Mouse (Mus musculus) frontal cortex, postnatal 10 days (tissue): Measurements from ENCODE around the gene Fam171a2.
"Not testable (repeated sequence)": the region's sequence is repeated elsewhere in the genome, so short reads cannot be mapped to it uniquely, and the experiment has no call there.

Experiments
- DNase-seq, 2 experiments: peaks; one replicate each; pipeline ENCODE4 v3.0.0; 2022; ENCODE audit warnings: low spot score in 2 of 2, mixed read lengths in 1 of 2

The Fam171a2 gene

DNA sequence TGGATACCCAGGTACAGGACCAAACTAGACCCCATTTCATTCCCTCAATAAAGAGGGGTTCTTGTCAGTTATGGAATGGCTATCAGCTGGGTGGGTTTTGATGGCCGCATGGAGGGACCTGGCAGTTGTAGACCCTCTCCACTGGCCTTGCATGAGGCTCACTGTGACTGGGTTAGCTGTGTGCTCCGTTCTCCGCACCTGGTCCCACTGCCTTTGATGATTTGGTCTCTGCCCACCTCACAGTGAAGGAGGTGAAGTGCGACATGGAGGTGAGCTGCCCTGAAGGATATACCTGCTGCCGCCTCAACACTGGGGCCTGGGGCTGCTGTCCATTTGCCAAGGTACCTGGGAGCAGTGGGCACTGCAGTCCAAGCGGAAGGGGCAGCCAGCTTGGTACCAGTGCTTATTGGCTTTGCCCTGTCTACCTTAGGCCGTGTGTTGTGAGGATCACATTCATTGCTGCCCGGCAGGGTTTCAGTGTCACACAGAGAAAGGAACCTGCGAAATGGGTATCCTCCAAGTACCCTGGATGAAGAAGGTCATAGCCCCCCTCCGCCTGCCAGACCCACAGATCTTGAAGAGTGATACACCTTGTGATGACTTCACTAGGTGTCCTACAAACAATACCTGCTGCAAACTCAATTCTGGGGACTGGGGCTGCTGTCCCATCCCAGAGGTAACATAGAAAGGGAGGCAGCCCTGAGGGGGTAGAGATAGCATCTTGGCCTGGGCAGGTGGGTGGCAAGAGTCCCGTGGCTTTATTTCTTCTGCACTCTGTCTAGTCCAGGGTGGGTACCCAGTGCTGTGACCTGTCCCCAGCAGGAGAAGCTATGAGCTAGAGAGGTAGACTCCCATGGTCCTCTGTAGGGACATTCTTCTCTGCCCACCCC is 12.4 kb downstream of the Fam171a2 start:
- no peak for DNase-seq

DNA sequence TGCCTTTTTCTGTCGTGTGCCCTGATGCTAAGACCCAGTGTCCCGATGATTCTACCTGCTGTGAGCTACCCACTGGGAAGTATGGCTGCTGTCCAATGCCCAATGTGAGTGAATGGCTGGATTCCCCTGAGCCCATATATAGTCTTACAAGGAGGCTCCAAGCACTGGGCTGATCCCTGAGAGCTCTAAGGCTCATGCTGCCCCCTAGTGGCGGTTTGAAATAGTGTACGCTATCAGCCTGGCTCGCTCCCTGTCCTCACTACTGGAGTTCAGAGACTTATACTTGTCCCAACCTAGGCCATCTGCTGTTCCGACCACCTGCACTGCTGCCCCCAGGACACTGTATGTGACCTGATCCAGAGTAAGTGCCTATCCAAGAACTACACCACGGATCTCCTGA is 13.1 kb downstream of the Fam171a2 start:
- DNase-seq, result peak; percentile 81 to 87

DNA sequence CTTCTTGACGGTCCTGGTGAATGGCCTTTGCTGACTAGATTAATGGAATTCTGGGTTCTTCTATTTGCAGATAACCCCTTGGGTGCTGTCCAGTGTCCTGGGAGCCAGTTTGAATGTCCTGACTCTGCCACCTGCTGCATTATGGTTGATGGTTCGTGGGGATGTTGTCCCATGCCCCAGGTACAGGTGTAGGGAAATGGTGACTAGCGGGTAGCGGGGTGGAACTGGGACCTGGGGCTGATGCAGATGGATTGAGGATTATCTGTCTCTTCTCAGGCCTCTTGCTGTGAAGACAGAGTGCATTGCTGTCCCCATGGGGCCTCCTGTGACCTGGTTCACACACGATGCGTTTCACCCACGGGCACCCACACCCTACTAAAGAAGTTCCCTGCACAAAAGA is 13.6 kb downstream of the Fam171a2 start:
- DNase-seq, result no peak

DNA sequence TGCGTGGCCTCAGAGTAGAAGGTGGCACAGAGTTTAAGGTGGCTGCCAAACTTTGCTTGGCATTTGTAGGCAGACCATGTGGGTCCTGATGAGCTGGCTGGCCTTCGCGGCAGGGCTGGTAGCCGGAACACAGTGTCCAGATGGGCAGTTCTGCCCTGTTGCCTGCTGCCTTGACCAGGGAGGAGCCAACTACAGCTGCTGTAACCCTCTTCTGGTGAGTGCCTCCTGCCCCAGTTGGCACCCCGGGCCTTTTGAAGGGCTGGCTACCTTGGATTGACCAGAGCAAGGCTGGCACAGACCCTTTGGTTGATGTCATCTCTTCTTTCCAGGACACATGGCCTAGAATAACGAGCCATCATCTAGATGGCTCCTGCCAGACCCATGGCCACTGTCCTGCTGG is 14.6 kb downstream of the Fam171a2 start:
- no peak for DNase-seq

DNA sequence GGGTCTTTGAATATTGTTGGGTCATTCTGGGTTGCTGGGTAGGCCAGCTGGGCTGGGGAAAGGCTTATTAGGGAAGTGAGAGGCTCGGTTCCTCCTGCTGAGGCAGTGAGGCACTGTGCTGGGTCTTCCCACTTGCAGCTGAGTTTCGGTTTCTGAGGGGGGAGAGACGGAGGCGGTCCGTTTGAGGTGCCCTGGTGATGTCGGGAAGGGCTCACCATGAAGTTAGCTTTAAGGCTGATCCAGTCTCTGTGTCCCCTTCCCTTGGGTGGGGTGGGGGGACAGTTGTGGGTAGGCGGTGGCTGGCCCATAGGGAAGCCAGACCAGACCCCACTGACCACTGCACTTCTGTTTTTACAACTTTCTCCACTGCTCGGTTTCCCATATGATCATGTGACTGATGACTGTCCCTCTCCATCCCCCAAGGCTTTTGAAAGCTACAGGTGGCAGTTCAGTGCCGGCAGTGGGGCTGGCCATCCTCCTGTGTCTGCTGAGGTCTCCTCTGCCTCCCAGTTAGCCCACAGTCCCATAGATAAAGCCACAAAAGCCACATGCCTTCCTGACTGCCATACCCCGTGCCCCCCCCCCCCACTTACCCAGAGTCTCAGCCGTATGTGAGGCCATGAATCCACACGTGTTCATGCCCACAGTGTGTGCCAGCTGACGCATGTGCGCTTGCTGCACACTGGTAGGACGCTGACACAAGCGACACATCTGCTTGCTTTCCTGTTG is 15.2 kb downstream of the Fam171a2 start:
- DNase-seq, result peak in 1 of 2 experiments; percentile 24

DNA sequence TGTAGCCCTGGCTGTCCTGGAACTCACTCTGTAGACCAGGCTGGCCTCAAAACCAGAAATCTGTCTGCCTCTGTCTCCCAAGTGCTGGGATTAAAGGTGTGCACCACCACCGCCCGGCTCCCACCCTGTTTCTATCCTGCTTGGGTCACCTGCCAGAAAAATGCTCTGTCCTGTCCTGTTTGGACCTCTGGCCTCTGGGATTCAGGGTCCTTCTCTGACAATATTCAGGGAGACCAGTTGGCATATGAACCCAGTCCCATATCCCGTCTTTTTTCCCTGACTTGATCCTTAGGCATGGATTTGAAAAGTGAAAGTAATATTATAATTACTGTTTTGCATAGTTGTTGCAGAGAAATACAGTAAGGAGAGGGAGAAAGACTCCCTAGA is 15.8 kb downstream of the Fam171a2 start:
- DNase-seq, result no peak

DNA sequence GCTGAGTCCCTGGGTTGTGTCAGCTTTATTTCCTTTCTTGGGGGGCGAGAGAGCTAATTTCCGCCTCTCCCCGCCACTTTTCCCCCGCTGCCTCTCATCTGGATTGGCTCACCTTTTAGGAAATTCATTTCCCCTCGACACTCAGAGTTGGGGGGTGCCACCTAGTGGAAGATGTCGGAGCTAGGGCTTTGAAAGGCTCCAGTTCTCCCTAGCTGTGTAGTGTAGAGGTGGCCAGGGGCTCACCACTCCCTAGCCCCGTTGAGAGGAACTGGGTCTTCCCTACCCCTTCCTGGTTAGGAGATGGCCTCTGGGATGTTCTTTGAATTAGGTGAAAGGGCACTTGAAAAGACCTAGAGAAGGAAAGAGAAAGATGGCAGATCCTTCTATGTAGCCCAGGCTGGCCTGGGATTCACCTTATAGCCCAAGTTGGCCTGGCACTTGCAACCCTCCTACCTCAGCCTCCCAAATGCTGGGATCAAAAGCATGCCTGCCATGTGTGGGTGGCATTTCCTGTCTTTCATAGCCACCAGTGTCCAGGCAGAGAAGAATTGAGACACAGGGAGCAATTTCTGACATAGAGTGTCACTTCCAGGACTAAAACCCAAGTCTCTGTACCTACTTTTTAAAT is 16.4 kb downstream of the Fam171a2 start:
- DNase-seq, result peak in 1 of 2 experiments; percentile 78

DNA sequence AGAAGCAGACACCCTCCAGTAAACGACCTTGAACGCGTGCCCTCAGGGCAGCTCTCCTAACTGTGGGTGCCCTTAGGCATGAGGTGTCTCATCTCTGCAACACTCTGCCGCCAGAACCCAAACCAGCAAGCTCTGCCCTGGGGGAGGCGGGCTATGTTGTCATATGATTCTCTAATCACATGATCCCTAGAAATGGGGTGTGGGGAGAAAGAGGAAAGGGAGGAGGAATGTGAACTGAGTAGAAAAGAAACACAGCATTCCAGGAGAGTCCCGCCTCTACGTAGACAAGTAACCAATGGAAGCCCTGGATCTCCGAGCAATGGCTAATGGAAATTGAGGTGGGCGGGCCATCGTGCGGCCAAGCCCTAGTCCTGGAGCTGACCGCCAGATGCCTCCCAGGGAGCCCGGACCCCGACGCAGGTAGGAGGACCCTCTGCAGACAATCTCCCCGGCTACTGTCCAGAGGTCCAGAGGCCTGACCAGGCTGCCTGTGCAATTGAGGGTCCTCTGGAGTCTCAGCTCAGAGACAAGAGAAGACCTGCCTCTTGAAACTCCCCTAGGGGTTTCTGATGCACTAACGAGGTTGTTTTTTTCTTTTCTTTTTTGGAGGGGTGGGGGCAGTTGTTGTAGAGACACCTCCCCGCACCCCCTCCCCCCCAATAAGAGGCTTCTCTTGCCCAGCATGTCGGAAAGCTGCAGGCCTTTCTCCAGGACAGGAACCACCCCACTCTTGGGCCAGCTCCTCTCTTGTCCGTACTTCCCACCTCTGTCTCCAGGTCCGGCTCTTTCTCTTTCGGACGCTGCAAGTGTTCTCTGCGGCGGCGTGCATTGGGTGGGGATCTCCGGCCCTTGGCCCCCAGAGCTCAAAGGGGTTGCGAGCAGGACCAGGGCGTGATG is 17.1 kb downstream of the Fam171a2 start, which contains the start of gene Grn:
Grn (plus strand) TSS at position 195 of the 897 bp plus-strand sequence.
- peak; percentile 87 to 93 for DNase-seq

DNA sequence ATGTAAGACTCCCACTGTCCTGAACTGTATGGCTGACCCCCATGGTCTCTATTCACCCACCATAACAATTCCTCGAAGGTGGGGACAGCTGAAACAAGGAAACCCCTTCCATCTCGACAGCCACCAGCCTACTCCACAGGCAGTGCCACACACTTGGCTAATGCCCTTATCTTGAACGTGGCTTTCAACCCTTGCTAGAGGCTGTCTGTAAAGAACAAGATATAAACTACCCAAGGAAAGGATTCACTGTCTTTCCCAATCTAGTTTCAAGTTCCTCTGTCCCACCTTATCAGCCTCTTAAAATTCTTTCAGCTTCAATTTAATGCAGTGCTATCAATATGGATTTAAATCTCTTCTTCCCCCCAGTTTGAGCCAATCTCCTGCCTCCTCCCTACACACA is 17.9 kb downstream of the Fam171a2 start:
- DNase-seq, result no peak

DNA sequence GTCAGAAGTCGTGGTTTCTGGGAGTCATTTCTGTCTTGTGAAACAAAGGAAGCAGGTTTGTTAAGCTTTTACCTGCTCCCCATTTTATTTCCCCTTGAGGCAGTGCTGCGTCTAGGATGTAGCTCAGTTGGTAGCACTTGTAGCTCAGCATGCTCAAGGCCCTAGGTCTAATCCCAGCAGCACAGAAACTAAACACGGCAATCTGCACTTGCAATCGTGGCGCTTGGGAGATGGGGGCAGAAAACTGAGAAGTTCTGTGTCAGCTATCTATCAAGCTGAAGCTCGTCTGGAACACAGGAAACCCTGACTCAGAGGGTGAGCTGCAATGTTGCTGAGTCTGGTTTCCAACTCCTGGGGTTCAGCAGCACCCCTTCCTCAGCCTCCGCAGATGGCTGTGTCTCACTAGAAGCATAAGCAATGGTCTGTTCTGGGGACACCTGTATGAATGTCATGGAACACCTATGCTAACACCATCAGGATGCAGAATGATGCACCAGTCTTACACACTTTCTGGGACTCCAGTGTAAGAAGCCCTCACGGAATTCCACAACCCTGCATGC is 18.4 kb downstream of the Fam171a2 start:
- no peak for DNase-seq

DNA sequence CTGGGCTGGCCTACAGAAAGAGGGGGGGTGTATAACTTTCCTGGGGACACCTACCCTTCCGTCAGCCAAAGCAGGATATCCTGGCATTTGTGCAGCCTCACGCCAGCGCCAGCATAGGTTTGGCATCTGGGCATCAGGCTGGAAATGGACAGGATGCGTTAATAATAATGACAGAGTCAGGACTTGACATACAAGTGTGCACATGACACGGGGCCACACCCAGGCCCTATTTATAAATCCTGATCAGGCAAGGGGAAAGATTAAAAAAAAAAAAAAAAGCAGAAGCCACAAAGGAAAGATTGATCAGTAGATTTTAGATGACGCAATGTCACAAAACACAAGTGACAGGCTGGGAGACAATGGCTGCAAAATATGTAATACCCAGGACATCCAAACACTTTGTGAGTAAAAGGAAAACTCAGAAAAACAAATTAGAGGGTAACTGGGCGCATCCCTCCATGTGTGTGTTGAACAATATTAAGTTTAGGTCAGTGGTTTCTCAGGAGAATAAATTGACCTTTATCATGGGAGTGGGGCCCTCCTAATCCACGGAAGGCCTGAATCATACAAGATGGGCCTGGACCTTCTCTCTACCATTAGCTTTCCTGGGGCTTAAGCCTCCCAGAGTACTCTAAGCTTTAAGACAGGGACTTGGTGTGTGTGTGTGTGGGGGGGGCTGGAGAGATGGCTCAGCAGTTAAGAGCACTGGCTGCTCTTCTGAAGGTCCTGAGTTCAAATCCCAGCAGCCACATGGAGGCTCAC is 21.7 kb downstream of the Fam171a2 start:
- DNase-seq, result no peak

DNA sequence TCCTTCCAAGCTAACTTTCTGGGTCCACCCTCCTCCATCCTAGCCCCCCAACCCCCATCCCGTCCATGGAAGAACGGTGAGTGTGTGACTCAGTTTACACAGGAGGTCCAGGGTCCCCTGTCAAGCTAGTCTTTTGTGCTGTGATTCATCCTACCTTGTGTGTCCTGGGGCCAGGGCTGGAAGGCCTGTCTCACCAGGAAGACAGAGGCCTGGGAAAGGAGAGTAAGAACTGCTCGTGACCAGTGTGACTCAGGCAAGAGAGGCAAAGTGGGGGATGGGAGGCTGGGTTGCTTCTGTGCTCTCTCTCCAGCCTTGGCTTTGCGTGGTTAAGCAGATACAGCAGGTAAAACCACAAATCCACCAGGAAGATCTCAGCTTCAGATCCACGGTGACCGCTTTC is 22.8 kb downstream of the Fam171a2 start:
- no peak for DNase-seq

DNA sequence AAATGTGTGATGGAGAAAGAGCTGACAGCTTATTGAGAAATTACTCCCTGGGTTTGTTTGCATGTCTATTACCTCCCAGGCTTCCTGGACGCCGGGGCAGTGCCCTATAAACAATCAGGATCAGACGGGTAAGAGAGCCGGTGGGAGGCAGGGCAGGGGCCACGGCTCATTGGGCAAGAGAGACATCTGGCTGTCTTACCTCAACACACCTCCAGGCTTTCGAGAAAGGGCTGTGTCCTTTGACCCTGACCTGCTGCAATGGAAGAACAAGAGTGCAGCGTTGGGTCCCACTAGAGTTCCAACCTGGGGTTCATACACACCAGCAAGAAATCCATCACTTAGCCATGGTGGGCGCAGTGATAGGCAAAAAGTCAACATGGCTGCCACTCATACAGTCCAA is 25.9 kb downstream of the Fam171a2 start:
- DNase-seq, result no peak

DNA sequence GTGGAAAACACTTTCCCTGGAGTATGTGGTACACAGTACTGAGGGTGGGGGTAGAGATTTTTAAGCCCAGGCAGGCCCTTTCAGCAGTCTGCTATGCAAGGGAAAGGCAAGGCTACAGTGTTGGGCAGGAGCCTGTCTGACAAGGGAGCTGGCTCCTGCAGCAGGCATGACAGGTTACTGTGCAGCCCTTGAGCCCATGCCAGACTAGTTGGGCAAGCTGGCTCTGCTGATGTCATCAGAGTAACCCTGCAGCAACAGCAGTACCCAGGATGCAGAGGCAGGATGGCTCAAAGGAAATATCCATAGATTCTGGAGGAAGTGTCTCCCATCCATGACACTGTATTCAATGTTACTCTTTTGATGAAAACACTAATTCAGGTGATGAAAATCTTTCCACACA is 28.6 kb downstream of the Fam171a2 start:
- DNase-seq, result no peak

DNA sequence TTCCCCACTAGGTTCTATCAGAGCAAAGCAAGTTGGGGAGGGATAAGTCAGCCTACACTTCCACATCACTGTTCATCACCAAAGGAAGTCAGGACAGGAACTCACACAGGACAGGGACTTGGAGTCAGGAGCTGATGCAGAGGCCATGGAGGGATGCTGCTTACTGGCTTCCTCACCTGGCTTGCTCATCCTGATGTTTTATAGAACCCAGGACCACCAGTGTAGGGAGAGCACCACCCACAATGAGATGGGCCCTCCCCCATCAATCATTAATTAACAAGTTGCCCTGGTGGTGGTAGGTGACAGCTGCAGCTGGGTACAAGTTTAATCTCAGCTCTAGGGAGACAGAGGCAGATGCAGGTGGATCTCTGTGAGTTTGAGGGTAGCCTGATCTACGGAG is 30.3 kb downstream of the Fam171a2 start:
- DNase-seq, result no peak

DNA sequence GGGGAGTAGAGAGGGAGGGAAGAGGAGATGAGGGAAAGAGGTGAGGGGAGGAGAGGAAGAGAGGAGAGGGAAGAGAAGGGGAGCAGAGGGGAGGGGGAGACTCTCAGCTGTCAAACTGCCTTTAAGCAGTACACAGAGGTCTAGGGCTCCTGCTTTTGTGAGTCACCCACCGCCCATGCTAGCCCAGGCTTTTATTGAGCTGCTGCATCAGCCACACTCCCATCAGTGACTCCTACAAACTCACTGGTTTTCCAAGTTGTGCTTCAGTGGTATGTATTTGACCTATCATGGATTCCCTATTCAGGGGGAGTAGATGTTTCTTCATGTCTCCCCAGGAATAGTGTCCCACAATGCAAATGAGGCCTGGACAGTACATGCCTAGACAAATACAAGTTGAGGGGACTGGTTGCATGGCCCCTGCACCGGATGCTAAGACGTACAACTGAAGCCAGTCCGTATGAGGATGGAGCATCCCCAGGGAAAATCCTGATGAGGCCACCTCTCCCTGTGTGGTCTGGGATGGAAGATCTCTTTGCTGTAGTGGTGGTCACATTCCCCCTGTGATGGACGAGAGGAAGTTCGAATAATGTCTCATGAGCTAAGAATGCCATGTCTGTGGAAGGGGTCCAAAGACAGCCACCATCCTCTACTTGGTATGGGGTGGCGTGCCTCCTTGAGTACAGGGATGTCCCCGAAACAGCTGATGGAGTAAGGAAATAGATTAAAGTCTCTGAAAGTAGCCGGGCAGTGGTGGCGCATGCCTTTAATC is 32.3 kb downstream of the Fam171a2 start:
- DNase-seq, result no peak

DNA sequence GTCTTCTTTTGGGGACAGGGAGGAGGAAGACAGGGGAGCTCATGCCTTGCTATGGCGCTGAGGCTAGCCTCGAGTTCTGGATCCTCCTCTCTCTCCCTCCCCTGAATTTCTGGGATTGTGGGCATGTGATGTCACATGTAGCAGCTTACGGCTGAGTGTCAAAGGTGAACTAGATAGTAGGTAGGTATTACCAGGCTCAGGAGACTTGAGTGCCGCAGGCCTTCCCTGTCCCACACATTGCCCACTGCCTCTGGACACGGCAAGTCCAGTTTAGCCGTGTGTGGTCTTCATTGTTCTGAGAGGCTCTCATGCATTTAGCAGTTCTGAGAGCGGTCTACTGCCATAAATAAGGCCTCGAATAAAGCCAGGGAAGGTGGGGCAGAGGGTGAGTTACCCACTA is 34.4 kb downstream of the Fam171a2 start:
- DNase-seq, result no peak

DNA sequence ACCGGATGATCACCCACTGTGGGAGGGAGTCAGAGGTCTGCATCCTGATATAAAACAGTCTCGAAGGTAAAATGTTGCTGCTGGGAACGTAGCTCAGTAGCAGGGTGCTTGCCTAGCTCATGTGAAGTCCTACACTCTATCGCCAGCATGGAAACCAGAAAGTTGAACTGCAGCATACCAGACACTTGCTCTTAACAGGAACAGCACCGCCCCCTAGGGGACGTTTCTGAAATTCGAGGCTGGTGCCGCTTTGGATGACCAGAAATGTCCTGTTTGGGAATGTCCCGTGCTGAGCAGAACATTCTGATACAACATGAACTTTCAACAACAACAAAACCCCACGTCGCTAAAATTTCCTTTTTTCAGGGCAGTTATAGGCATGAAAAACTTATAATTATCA is 35.8 kb downstream of the Fam171a2 start:
- peak in 1 of 2 experiments; percentile 83 for DNase-seq

DNA sequence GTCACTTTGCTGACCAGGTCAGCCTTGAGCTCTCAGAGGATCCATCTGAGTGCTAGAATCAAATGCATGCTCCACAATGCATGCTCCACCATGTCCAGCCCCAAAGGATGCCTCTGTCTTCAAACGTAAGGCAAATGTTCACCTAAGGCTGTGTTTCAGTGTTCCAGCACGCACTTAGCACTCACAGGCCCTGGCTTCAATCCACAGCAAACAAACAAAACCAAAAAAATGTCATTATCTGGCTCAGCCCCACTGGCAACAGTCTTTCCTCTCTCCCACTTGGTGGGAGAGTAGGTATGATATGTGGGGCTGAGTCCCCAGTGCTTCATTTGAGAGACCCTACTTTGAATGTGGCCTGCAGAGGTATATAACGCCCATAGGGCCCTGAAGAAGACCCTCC is 36.4 kb downstream of the Fam171a2 start:
- DNase-seq, result no peak

DNA sequence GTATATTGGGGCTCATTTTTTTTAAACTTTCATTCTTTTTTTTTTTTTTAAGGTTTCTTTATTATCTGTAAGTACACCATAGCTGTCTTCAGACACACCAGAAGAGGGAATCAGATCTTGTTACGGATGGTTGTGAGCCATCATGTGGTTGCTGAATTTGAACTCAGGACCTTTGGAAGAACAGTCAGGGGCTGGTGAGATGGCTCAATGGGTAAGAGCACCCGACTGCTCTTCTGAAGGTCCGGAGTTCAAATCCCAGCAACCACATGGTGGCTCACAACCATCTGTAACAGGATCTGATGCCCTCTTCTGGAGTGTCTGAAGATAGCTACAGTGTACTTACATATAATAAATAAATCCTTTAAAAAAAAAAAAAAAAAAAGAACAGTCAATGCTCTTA is 37.1 kb downstream of the Fam171a2 start:
- DNase-seq, result not testable (repeated sequence)
